Mouse (Mus musculus): ENCODE data around the gene Atp1b1. TPM values are rescaled to one million over a fixed set of nuclear protein-coding genes. Genes with fewer than 3 reads are reported as not detected.

Gene Atp1b1
- polyA plus RNA-seq, 1 experiment from 2014 or later: 14.3 TPM

DNA sequence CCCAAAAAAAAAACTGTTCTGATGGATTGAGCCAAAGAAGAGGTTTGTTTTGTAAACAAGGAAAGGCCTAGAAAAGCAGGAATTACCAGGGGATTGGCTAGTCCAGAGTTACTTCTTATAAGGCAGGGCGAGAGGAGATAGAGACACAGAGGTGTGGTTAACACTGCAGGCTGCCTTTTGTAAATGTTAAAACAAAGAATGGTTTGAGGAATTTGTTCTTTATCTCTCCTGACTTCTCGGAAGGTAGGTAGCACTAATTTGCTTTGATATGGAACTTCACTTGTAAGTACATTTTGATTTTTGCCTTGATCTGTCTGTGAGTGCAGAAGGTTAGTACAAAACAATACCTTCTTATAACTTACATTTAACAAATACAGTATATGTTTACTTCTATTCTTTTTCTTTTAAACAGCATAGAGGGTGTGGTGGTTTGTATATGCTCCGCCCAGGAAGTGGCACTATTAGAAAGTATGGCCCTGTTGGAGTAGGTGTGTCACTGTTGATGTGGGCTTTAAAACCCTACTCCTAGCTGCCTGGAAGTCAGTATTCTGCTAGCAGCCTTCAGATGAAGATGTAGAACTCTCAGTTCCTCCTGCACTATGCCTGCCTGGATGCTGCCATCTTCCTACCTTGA is 31.9 kb upstream of the Atp1b1 start:
- Histone ChIP-seq H3K4me2 (ENCODE audit: low read depth, low read length, severe bottlenecking) (no peak overlapping the region), H3K27me3 (ENCODE audit: control insufficient read depth, insufficient read depth, low read length) (no peaks in the 10 kb centered on the region), H3K9ac (ENCODE audit: low read length) (no peak overlapping the region), H3K36me3 (ENCODE audit: control insufficient read depth, insufficient read depth, low read length) (no peaks in the 10 kb centered on the region), H3K4me1 (replicated peaks; ENCODE audit: control insufficient read depth, insufficient read depth, low read length) (no peaks in the 10 kb centered on the region), H3K27ac (ENCODE audit: low read depth, low read length) (no peak overlapping the region), H3K9me3 (ENCODE audit: control insufficient read depth, low read length) (no peaks in the 10 kb centered on the region), H3K4me3 (ENCODE audit: low read depth, low read length) (no peak overlapping the region)
- 87% methylated on average over 3 of the region's 3 CpGs for WGBS
- DNase-seq (ENCODE audit: low spot score) (no peak), ATAC-seq (replicated peaks; ENCODE audit: low FRiP score) (no peak)

DNA sequence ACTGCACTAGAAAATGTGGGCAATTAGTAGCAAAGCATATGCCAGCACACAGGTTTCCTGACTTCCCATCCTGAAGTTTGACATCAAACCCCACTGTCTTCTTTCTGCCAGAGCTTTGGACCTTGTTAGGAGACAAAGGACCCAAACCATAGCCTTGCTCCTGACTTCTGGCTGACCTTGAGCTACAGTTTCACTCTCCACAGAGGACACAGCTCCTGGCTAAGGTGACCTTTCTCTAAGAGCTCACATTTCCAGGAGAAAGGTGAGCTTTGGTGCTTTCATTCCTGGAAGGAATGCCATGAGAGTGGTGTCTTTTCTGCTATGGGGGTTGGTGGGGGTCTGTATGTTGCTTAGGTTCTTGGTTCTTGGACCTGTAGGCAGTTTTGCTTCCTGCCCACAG is 25.6 kb upstream of the Atp1b1 start:
- no peak overlapping the region for H3K4me3 ChIP-seq (ENCODE audit: low read depth, low read length)
- H3K9me3 ChIP-seq (ENCODE audit: control insufficient read depth, low read length): no peaks in the 10 kb centered on the region
- H3K27ac ChIP-seq (ENCODE audit: low read depth, low read length): no peak overlapping the region
- no peaks in the 10 kb centered on the region for H3K36me3 ChIP-seq (ENCODE audit: control insufficient read depth, insufficient read depth, low read length)
- DNase-seq (ENCODE audit: low spot score) (no peak), ATAC-seq (replicated peaks; ENCODE audit: low FRiP score) (no peak)
- no peak overlapping the region for H3K4me2 ChIP-seq (ENCODE audit: low read depth, low read length, severe bottlenecking)
- H3K27me3 ChIP-seq (ENCODE audit: control insufficient read depth, insufficient read depth, low read length): no peaks in the 10 kb centered on the region
- no peaks in the 10 kb centered on the region for H3K4me1 ChIP-seq (replicated peaks; ENCODE audit: control insufficient read depth, insufficient read depth, low read length)
- H3K9ac ChIP-seq (ENCODE audit: low read length): no peak overlapping the region

DNA sequence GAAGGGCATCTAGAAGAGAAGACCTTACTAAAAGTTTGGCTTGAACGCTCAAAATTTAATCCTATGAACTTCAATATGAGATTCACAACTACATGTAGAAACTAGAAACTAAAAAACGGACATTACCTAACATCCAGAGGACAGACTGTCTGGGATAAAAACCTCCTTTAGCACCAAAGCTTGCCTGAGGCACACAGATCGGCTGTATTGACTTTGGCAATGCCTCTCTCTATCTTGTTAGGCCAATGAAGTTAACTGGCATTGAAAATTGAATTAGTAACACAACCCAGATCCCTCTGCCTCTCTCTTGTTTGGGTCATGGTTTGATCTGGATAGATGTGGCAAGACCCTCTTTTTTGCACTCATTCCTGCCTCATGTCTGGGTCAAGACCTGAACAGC is 24.7 kb upstream of the Atp1b1 start:
- no peaks in the 10 kb centered on the region for H3K27me3 ChIP-seq (ENCODE audit: control insufficient read depth, insufficient read depth, low read length)
- no peaks in the 10 kb centered on the region for H3K36me3 ChIP-seq (ENCODE audit: control insufficient read depth, insufficient read depth, low read length)
- H3K9ac ChIP-seq (ENCODE audit: low read length): no peak overlapping the region
- H3K4me1 ChIP-seq (replicated peaks; ENCODE audit: control insufficient read depth, insufficient read depth, low read length): no peaks in the 10 kb centered on the region
- H3K27ac ChIP-seq (ENCODE audit: low read depth, low read length): no peak overlapping the region
- 81% methylated on average over 3 of the region's 3 CpGs for WGBS
- no peak overlapping the region for H3K4me3 ChIP-seq (ENCODE audit: low read depth, low read length)
- no peak overlapping the region for H3K4me2 ChIP-seq (ENCODE audit: low read depth, low read length, severe bottlenecking)
- ATAC-seq (replicated peaks; ENCODE audit: low FRiP score) (no peak), DNase-seq (ENCODE audit: low spot score) (no peak)
- H3K9me3 ChIP-seq (ENCODE audit: control insufficient read depth, low read length): no peaks in the 10 kb centered on the region

DNA sequence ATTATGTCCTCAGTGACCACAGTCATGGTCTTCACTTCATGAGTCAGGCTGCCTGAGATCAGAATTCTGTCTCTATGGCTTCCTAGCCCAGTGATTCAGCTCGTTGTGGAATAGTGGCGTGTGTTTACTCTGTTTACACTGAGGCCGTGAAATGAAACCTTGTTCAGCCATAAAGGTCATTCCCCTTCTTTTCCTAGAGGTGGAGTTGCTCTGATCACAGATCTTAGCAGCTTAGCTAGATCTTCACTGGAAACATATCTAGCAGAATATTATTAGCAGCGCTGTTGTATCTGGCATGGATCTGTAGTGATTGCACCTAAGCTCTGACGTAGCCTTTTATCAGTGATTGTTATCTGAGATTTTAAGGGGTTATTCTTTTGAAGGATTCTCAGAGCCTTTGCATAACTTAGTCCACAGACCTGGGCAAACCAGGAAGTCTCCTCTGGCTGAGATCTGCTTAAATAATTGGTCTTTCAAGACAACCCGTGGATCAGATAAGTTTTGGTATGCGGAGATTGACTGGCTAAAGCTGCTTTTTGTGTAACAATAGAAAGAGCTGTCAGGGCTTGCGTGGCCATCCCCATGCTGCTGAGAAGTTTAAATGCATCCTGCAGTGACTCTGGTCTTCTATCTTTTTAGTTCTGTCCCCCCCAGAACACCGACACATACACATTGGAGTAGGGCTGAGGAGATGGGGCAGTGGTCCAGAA is 23.6 kb upstream of the Atp1b1 start:
- no peaks in the 10 kb centered on the region for H3K4me1 ChIP-seq (replicated peaks; ENCODE audit: control insufficient read depth, insufficient read depth, low read length)
- no peak overlapping the region for H3K27ac ChIP-seq (ENCODE audit: low read depth, low read length)
- H3K4me2 ChIP-seq (ENCODE audit: low read depth, low read length, severe bottlenecking): no peak overlapping the region
- H3K9ac ChIP-seq (ENCODE audit: low read length): no peak overlapping the region
- H3K9me3 ChIP-seq (ENCODE audit: control insufficient read depth, low read length): no peaks in the 10 kb centered on the region
- ATAC-seq (replicated peaks; ENCODE audit: low FRiP score) (no peak), DNase-seq (ENCODE audit: low spot score) (no peak)
- no peak overlapping the region for H3K4me3 ChIP-seq (ENCODE audit: low read depth, low read length)
- no peaks in the 10 kb centered on the region for H3K36me3 ChIP-seq (ENCODE audit: control insufficient read depth, insufficient read depth, low read length)
- WGBS: 60% methylated on average over 9 of the region's 9 CpGs
- no peaks in the 10 kb centered on the region for H3K27me3 ChIP-seq (ENCODE audit: control insufficient read depth, insufficient read depth, low read length)

DNA sequence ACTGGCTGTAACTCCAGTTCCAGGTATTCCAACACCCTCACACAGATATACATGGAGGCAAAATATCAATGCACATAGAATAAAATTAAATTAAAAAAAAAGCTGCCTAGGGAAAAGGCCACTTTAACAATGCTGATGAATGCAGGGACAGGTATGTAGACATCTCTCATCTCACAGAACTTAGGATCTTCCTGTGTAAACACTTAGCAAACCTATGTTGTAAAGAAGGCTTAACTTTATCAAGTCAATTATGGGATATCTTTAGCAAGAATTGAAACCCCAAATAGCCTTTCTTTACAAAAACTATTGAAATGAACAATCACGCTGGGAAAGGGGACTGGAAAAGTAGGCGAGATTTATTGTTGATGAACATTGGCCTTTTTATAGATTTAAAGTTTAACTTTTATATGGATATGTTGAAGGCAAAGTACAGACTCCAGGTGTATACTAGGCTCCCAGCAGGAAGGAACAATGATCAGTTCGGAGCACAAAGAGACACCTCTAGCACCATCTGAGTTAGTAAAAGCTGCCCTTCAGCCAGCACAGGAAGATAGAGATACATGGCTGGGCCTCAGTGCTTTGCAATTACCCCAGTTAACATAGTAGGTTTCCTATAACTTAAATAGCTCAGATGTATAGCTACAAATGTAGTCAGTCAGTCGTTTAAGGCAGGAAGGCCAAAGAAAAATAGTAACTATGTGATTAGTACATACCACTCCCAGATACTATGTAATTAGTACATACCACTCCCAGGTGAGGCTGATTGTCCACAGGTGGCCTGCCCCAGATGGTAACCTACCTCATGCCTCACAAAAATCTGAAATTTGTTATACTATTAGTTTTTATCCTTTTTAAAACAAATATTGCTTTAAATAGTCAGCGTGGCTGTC is 22.8 kb upstream of the Atp1b1 start:
- H3K9me3 ChIP-seq (ENCODE audit: control insufficient read depth, low read length): no peaks in the 10 kb centered on the region
- no peaks in the 10 kb centered on the region for H3K4me1 ChIP-seq (replicated peaks; ENCODE audit: control insufficient read depth, insufficient read depth, low read length)
- ATAC-seq (replicated peaks; ENCODE audit: low FRiP score): no peak
- H3K4me3 ChIP-seq (ENCODE audit: low read depth, low read length): no peak overlapping the region
- H3K36me3 ChIP-seq (ENCODE audit: control insufficient read depth, insufficient read depth, low read length): no peaks in the 10 kb centered on the region
- H3K27me3 ChIP-seq (ENCODE audit: control insufficient read depth, insufficient read depth, low read length): no peaks in the 10 kb centered on the region
- H3K9ac ChIP-seq (ENCODE audit: low read length): no peak overlapping the region
- no peak for DNase-seq (ENCODE audit: low spot score)
- H3K27ac ChIP-seq (ENCODE audit: low read depth, low read length): no peak overlapping the region
- WGBS: 88% methylated on average over 5 of the region's 5 CpGs
- H3K4me2 ChIP-seq (ENCODE audit: low read depth, low read length, severe bottlenecking): no peak overlapping the region

DNA sequence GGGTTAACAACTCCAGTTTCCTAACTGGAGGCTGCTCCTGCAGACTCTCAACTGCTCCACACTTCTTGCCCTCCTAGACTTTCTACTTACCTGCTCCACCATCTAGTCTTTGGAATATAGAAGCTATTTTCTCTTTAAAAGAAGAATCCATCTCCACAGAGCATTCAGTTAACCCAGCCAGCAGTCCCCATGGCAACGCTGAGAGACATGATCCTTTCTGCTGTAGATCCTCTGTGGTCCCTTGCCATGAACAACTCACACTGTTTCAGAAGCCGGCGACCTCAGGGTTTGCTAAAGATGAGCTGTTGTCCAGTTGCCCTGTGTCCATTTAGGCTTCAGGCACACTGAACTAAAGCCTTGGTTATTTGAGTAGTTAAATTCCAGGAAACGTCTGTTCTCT is 17.7 kb upstream of the Atp1b1 start:
- no peak overlapping the region for H3K9ac ChIP-seq (ENCODE audit: low read length)
- no peaks in the 10 kb centered on the region for H3K4me1 ChIP-seq (replicated peaks; ENCODE audit: control insufficient read depth, insufficient read depth, low read length)
- no peak overlapping the region for H3K4me3 ChIP-seq (ENCODE audit: low read depth, low read length)
- H3K9me3 ChIP-seq (ENCODE audit: control insufficient read depth, low read length): no peaks in the 10 kb centered on the region
- ATAC-seq (replicated peaks; ENCODE audit: low FRiP score): no peak
- DNase-seq (ENCODE audit: low spot score): peak; percentile 37
- no peaks in the 10 kb centered on the region for H3K27me3 ChIP-seq (ENCODE audit: control insufficient read depth, insufficient read depth, low read length)
- no peak overlapping the region for H3K27ac ChIP-seq (ENCODE audit: low read depth, low read length)
- 94% methylated on average over 4 of the region's 4 CpGs for WGBS
- H3K36me3 ChIP-seq (ENCODE audit: control insufficient read depth, insufficient read depth, low read length): no peaks in the 10 kb centered on the region
- H3K4me2 ChIP-seq (ENCODE audit: low read depth, low read length, severe bottlenecking): no peak overlapping the region

DNA sequence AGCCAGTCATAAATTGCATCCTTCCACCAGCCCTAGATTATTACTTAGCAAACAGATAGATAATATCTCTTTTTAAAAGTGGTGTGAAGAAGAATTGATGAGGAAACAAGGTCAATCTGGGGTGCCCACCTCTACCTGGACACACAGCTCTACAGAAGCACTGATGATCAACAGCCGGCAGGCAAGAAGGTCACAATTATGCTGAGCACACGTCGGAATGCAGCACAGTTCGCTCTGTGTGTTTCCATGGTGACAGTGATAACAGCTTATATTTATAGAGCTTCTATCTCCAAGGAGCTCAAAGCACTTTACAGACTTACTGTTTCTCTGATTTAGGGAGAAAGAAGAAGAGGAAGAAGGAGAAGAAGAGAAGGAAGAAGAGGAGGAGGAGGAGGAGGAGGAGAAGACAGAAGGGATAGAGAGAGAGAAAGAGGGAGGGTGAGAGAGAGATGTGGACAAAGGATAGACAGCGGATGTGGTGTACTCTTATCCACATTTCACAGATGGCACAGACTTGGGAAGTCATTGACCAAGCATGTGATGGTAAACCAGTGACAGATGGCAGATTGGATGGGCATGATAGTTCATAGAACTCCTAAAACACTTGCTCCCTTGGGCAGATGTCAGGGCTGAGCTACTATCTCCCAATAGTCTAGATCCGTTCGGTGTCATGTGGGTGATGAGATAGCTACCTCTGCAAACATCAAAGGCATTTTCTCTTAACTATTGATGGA is 16.8 kb upstream of the Atp1b1 start:
- H3K4me2 ChIP-seq (ENCODE audit: low read depth, low read length, severe bottlenecking): no peak overlapping the region
- no peak for ATAC-seq (replicated peaks; ENCODE audit: low FRiP score)
- H3K9ac ChIP-seq (ENCODE audit: low read length): no peak overlapping the region
- no peak overlapping the region for H3K4me3 ChIP-seq (ENCODE audit: low read depth, low read length)
- H3K27ac ChIP-seq (ENCODE audit: low read depth, low read length): no peak overlapping the region
- no peaks in the 10 kb centered on the region for H3K4me1 ChIP-seq (replicated peaks; ENCODE audit: control insufficient read depth, insufficient read depth, low read length)
- no peaks in the 10 kb centered on the region for H3K36me3 ChIP-seq (ENCODE audit: control insufficient read depth, insufficient read depth, low read length)
- no peaks in the 10 kb centered on the region for H3K27me3 ChIP-seq (ENCODE audit: control insufficient read depth, insufficient read depth, low read length)
- no peaks in the 10 kb centered on the region for H3K9me3 ChIP-seq (ENCODE audit: control insufficient read depth, low read length)
- DNase-seq (ENCODE audit: low spot score): peak; percentile 11
- WGBS: 82% methylated on average over 7 of the region's 7 CpGs

DNA sequence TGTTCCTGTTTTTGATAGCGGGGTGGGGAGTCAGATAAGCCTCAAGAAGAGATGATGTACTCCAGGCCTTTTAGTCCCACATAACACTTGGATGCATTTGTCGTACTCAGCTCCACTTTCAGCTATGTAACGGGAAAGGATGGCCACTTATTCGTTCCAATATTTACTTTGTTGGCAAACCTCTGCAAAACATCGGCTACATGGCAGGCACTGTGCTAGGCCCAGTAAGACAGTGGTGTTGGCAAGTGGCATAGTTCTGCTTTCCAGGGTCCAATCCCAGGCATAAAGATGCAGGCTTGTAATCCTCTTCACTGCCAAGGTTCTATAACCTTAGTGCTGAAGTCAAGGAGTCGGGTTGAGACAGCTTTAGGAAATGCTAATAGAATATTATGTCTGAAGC is 16.2 kb upstream of the Atp1b1 start:
- H3K27me3 ChIP-seq (ENCODE audit: control insufficient read depth, insufficient read depth, low read length): no peaks in the 10 kb centered on the region
- no peak overlapping the region for H3K4me3 ChIP-seq (ENCODE audit: low read depth, low read length)
- 91% methylated on average over 6 of the region's 6 CpGs for whole genome bisulfite sequencing
- no peak overlapping the region for H3K9ac ChIP-seq (ENCODE audit: low read length)
- H3K36me3 ChIP-seq (ENCODE audit: control insufficient read depth, insufficient read depth, low read length): no peaks in the 10 kb centered on the region
- no peaks in the 10 kb centered on the region for H3K9me3 ChIP-seq (ENCODE audit: control insufficient read depth, low read length)
- no peak overlapping the region for H3K4me2 ChIP-seq (ENCODE audit: low read depth, low read length, severe bottlenecking)
- ATAC-seq (replicated peaks; ENCODE audit: low FRiP score) (no peak), DNase-seq (ENCODE audit: low spot score) (peak; percentile 24)
- no peaks in the 10 kb centered on the region for H3K4me1 ChIP-seq (replicated peaks; ENCODE audit: control insufficient read depth, insufficient read depth, low read length)
- no peak overlapping the region for H3K27ac ChIP-seq (ENCODE audit: low read depth, low read length)

Measured in forebrain, embryonic 11.5 days (tissue).